Mouse (Mus musculus) bone marrow, adult 2 months (tissue): ENCODE measurements around the gene Evx2.

Experiments
- CTCF ChIP-seq: fragments of 200-500 bp; IDR thresholded peaks from 2 replicates; pipeline ENCODE4 v1.5.1; 2011; ENCODE audit warnings: low read length, control low read depth; ENCODE audit not compliant: control insufficient read depth, insufficient read depth
- POLR2A ChIP-seq: fragments of 200-500 bp; IDR thresholded peaks from 2 replicates; pipeline ENCODE4 v1.6.1; 2011; ENCODE audit warnings: low read depth, mild to moderate bottlenecking, control low read depth, low read length, borderline replicate concordance; ENCODE audit not compliant: control insufficient read depth

DNA sequence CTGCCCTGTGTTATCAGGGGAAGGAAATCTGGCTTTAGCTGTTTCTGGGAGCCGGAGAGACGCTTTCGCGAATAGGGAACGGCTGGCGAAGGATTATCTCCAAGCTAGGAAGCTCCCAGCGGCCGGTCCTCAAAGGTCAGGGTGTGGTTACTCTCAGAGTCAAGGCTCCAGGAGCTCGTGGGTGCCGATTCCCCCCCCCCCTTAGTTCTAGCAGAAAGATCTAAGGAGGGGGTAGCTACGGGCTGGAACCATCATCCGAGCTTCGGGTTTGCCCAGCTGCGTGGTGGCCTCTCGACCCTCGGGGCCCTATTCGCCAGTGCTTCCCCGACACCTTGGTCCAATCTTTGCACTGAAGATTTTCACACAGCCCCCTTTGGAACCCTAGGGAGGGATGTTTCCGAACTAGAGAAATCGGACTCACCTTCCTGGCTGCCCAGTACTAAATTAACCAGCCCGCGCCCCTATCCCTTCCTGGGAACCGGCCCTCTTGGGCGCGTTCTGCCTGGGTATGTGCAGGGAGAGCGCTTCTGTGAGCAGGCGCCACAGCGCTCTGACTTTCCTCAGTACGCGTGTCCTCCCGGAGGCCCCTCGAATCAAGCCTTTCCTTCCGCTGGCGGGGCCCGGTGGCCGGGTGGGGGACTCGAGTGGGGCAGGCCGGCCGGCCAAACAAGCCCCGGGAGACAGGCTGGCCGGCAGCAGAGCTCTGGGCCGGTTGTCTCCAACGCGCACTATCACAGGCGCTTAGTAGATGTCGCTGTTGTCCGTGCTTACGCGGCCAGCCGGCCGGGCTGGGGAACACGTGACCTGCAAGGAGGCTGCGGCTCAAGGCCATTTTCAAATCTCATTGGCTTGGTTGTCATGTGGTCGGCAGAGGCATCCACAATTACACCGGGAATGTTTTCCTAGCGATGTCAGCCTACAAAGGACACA is 31.9 kb upstream of the Evx2 start, which contains the start of gene Hoxd10:
- TF ChIP-seq CTCF (no peak), POLR2A (no peak)
